Mouse (Mus musculus): ENCODE measurements around the gene Doc2g. TPM values are rescaled to one million over a fixed set of nuclear protein-coding genes. Genes with fewer than 3 reads are reported as not detected.
"Not testable (repeated sequence)": the region's sequence is repeated elsewhere in the genome, so short reads cannot be mapped to it uniquely, and the experiment has no call there.

Doc2g gene
- polyA plus RNA-seq, 1 experiment from 2014 or later, result 6.9 TPM

GRCm38 (mm10) chr19:4018743-4019583 lies 15.8 kb downstream of the Doc2g start:
- H3K9me3 ChIP-seq, result no peaks in the 10 kb centered on the region
- no peak overlapping the region for H3K4me3 ChIP-seq
- H3K36me3 ChIP-seq, result no peaks in the 10 kb centered on the region
- no peak overlapping the region for H3K27ac ChIP-seq
- ATAC-seq (ENCODE audit: insufficient number of reproducible peaks, insufficient read depth, low FRiP score, low TSS enrichment), result 0 out of 2 replicates have a peak, but pooled peaks have one; percentile 42
- no peaks in the 10 kb centered on the region for H3K27me3 ChIP-seq
- WGBS, result 34% methylated on average over 18 of the region's 18 CpGs
- H3K9ac ChIP-seq, result no peak overlapping the region
- no peak overlapping the region for H3K4me2 ChIP-seq (replicated peaks)
- H3K4me1 ChIP-seq, result no peaks in the 10 kb centered on the region

GRCm38 (mm10) chr19:4023185-4023584 lies 20.1 kb downstream of the Doc2g start:
- Histone ChIP-seq H3K9ac (no peak overlapping the region), H3K4me1 (no peaks in the 10 kb centered on the region), H3K4me3 (no peak overlapping the region), H3K9me3 (peaks cover 6% of the 10 kb centered on the region), H3K4me2 (replicated peaks) (no peak overlapping the region), H3K27ac (no peak overlapping the region), H3K27me3 (no peaks in the 10 kb centered on the region), H3K36me3 (no peaks in the 10 kb centered on the region)
- ATAC-seq (ENCODE audit: insufficient number of reproducible peaks, insufficient read depth, low FRiP score, low TSS enrichment), result no peak
- 71% methylated on average over 7 of the region's 7 CpGs for WGBS

- H3K27ac ChIP-seq, result no peak overlapping the region
- peaks cover 6% of the 10 kb centered on the region for H3K9me3 ChIP-seq
Measured at GRCm38 (mm10) chr19:4027576-4027975, 24.5 kb downstream of the Doc2g start.

GRCm38 (mm10) chr19:4032668-4033067 lies 29.6 kb downstream of the Doc2g start:
- WGBS, result 63% methylated on average over 7 of the region's 7 CpGs
- no peaks in the 10 kb centered on the region for H3K27me3 ChIP-seq
- no peak overlapping the region for H3K27ac ChIP-seq
- H3K9ac ChIP-seq, result no peak overlapping the region
- peaks cover 7% of the 10 kb centered on the region; the same call in 1 of the 2 replicates for H3K36me3 ChIP-seq
- H3K4me1 ChIP-seq, result 0 out of 2 replicates have a peak, but pooled peaks cover 5% of the 10 kb centered on the region
- H3K9me3 ChIP-seq, result no peaks in the 10 kb centered on the region
- no peak overlapping the region for H3K4me3 ChIP-seq
- H3K4me2 ChIP-seq (replicated peaks), result no peak overlapping the region
- ATAC-seq (ENCODE audit: insufficient number of reproducible peaks, insufficient read depth, low FRiP score, low TSS enrichment), result no peak

More at GRCm38 (mm10) chr19:4027576-4027975, 24.5 kb downstream of the Doc2g start:
- Histone ChIP-seq H3K9ac (no peak overlapping the region), H3K36me3 (no peaks in the 10 kb centered on the region), H3K27me3 (no peaks in the 10 kb centered on the region), H3K4me1 (no peaks in the 10 kb centered on the region), H3K4me3 (no peak overlapping the region), H3K4me2 (replicated peaks) (no peak overlapping the region)
- no peak for ATAC-seq (ENCODE audit: insufficient number of reproducible peaks, insufficient read depth, low FRiP score, low TSS enrichment)

- no peak overlapping the region for H3K27ac ChIP-seq
- no peak overlapping the region for H3K9ac ChIP-seq
- H3K27me3 ChIP-seq, result no peaks in the 10 kb centered on the region
- WGBS, result 81% methylated on average over 3 of the region's 3 CpGs
- 0 out of 2 replicates have a peak, but pooled peaks cover 5% of the 10 kb centered on the region for H3K4me1 ChIP-seq
- no peaks in the 10 kb centered on the region for H3K9me3 ChIP-seq
- ATAC-seq (ENCODE audit: insufficient number of reproducible peaks, insufficient read depth, low FRiP score, low TSS enrichment), result no peak
- H3K36me3 ChIP-seq, result peaks cover 7% of the 10 kb centered on the region; the same call in 1 of the 2 replicates
- H3K4me3 ChIP-seq, result no peak overlapping the region
- H3K4me2 ChIP-seq (replicated peaks), result no peak overlapping the region
Measured at GRCm38 (mm10) chr19:4033298-4033697, 30.2 kb downstream of the Doc2g start.

GRCm38 (mm10) chr19:4033742-4034141 lies 30.6 kb downstream of the Doc2g start:
- H3K36me3 ChIP-seq, result peaks cover 7% of the 10 kb centered on the region; the same call in 1 of the 2 replicates
- H3K4me2 ChIP-seq (replicated peaks), result no peak overlapping the region
- ATAC-seq (ENCODE audit: insufficient number of reproducible peaks, insufficient read depth, low FRiP score, low TSS enrichment), result no peak
- no peak overlapping the region for H3K4me3 ChIP-seq
- no peak overlapping the region for H3K27ac ChIP-seq
- no peaks in the 10 kb centered on the region for H3K9me3 ChIP-seq
- H3K4me1 ChIP-seq, result 0 out of 2 replicates have a peak, but pooled peaks cover 5% of the 10 kb centered on the region
- H3K27me3 ChIP-seq, result no peaks in the 10 kb centered on the region
- no peak overlapping the region for H3K9ac ChIP-seq
- WGBS, result 65% methylated on average over 5 of the region's 5 CpGs

GRCm38 (mm10) chr19:4036327-4037045 lies 33.4 kb downstream of the Doc2g start:
- 75% methylated on average over 12 of the region's 12 CpGs for WGBS
- Histone ChIP-seq H3K27me3 (no peaks in the 10 kb centered on the region), H3K4me1 (0 out of 2 replicates have a peak, but pooled peaks cover 5% of the 10 kb centered on the region), H3K4me2 (replicated peaks) (peak overlapping the region; percentile 25; the same call in 1 of the 2 replicates), H3K4me3 (no peak overlapping the region), H3K9me3 (no peaks in the 10 kb centered on the region), H3K36me3 (peaks cover 7% of the 10 kb centered on the region; the same call in 1 of the 2 replicates), H3K27ac (no peak overlapping the region), H3K9ac (no peak overlapping the region)
- no peak for ATAC-seq (ENCODE audit: insufficient number of reproducible peaks, insufficient read depth, low FRiP score, low TSS enrichment)

GRCm38 (mm10) chr19:4037154-4037787 lies 34.2 kb downstream of the Doc2g start:
- ATAC-seq (ENCODE audit: insufficient number of reproducible peaks, insufficient read depth, low FRiP score, low TSS enrichment), result 0 out of 2 replicates have a peak, but pooled peaks have one; percentile 23

GRCm38 (mm10) chr19:4037788-4038232 lies 34.7 kb downstream of the Doc2g start, which contains the start of gene Gstp1:
Gene Gstp1, minus strand, starts transcription at chr19:4037985.
- under 1% methylated on average over 26 of the region's 26 CpGs for WGBS
- Histone ChIP-seq H3K4me1 (0 out of 2 replicates have a peak, but pooled peaks cover 5% of the 10 kb centered on the region), H3K9ac (peak within 1 kb of the TSS; percentile 84), H3K36me3 (peaks cover 7% of the 10 kb centered on the region; the same call in 1 of the 2 replicates), H3K9me3 (no peaks in the 10 kb centered on the region), H3K4me3 (peak within 1 kb of the TSS; percentile 61), H3K4me2 (replicated peaks) (peak within 1 kb of the TSS; percentile 71), H3K27ac (peak within 1 kb of the TSS; percentile 83), H3K27me3 (no peaks in the 10 kb centered on the region)
- peak; percentile 80 for ATAC-seq (ENCODE audit: insufficient number of reproducible peaks, insufficient read depth, low FRiP score, low TSS enrichment)

More at GRCm38 (mm10) chr19:4037154-4037787, 34.2 kb downstream of the Doc2g start:
- H3K4me2 ChIP-seq (replicated peaks), result peak overlapping the region; percentile 71
- H3K27ac ChIP-seq, result peak overlapping the region; percentile 83
- not testable (repeated sequence) for H3K4me1 ChIP-seq, H3K9me3 ChIP-seq, H3K36me3 ChIP-seq, H3K27me3 ChIP-seq
- H3K4me3 ChIP-seq, result peak overlapping the region; percentile 61
- 25% methylated on average over 8 of the region's 8 CpGs for WGBS
- peak overlapping the region; percentile 84 for H3K9ac ChIP-seq

GRCm38 (mm10) chr19:4040941-4041340 lies 37.8 kb downstream of the Doc2g start:
- 81% methylated on average over 5 of the region's 5 CpGs for WGBS
- not testable (repeated sequence) for H3K27ac ChIP-seq; H3K4me1 ChIP-seq; H3K9me3 ChIP-seq; H3K4me2 ChIP-seq (replicated peaks); H3K9ac ChIP-seq; H3K36me3 ChIP-seq; H3K4me3 ChIP-seq; H3K27me3 ChIP-seq; ATAC-seq (ENCODE audit: insufficient number of reproducible peaks, insufficient read depth, low FRiP score, low TSS enrichment)

- H3K27me3 ChIP-seq; H3K4me2 ChIP-seq (replicated peaks); H3K27ac ChIP-seq; H3K9ac ChIP-seq; ATAC-seq (ENCODE audit: insufficient number of reproducible peaks, insufficient read depth, low FRiP score, low TSS enrichment); H3K36me3 ChIP-seq; H3K4me3 ChIP-seq; H3K4me1 ChIP-seq; H3K9me3 ChIP-seq: not testable (repeated sequence)
- 83% methylated on average over 3 of the region's 4 CpGs for WGBS
Measured at GRCm38 (mm10) chr19:4041500-4041899, 38.4 kb downstream of the Doc2g start.
